Mouse (Mus musculus): ENCODE results near the gene Leo1. TPM values are rescaled to one million over a fixed set of nuclear protein-coding genes. Genes with fewer than 3 reads are reported as not detected.

The Leo1 gene
- polyA plus RNA-seq (2015; fragmentation: Nextera tagmentation; extraction: Ambion mirVana), result 28.1 and 32.0 TPM in 2 replicates

DNA sequence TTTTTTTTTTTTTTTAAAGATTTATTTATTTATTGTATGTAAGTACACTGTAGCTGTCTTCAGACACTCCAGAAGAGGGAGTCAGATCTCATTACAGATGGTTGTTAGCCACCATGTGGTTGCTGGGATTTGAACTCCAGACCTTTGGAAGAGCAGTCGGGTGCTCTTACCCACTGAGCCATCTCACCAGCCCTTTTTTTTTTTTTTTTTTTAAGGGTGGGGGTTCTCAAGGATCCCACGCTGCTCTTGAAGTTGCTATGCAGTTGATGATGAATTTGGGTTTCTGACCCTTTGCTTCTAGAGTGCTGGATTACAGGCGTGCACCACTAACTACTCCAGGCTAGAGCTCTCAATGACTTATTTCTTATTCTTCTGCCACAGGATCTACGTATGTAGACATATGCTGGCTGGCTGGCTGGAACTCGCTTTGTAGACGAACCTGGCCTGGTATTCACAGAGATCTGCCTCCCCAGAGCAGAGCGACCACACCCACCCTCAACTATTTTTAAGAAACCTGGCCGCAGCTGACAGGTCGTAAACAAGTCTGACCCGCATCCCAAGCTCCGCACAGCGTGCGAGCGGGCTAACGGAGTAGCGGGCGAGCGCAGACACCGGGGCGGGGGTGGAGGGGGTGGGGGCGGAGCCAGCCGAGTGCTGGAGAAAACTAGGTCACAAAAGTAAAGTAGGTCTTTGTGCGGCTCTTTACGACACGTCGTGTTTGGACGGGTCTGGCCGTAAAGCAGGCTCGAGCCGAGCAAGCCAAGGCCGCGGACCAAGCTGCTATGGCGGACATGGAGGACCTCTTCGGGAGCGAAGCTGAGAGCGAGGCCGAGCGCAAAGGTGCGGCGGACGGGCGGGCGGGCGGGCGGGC, at the start of gene Leo1:
Gene Leo1, plus strand, starts transcription at position 729 of the 871 bp plus-strand sequence.
- peaks cover 4% of the 10 kb centered on the region; the same call in 1 of the 2 replicates for H3K36me3 ChIP-seq (ENCODE audit: control insufficient read depth, insufficient read depth)
- peak within 1 kb of the TSS; percentile 89 for H3K27ac ChIP-seq (ENCODE audit: low read length)
- WGBS, result 1% methylated on average over 44 of the region's 45 CpGs
- H3K9me3 ChIP-seq (replicated peaks; ENCODE audit: control insufficient read depth, low read length), result no peaks in the 10 kb centered on the region
- peak within 1 kb of the TSS; percentile 75 for H3K4me2 ChIP-seq (ENCODE audit: low read depth, low read length)
- ATAC-seq (replicated peaks; ENCODE audit: extremely low read depth, insufficient read depth, low FRiP score), result peak; percentile 88
- no peaks in the 10 kb centered on the region for H3K27me3 ChIP-seq (ENCODE audit: control insufficient read depth, insufficient read depth, low read length)
- peaks cover 11% of the 10 kb centered on the region for H3K4me1 ChIP-seq (ENCODE audit: control insufficient read depth, insufficient read depth, low read length)
- H3K4me3 ChIP-seq (ENCODE audit: low read length), result peak within 1 kb of the TSS; percentile 81
- peak within 1 kb of the TSS; percentile 87 for H3K9ac ChIP-seq (ENCODE audit: low read length)

DNA sequence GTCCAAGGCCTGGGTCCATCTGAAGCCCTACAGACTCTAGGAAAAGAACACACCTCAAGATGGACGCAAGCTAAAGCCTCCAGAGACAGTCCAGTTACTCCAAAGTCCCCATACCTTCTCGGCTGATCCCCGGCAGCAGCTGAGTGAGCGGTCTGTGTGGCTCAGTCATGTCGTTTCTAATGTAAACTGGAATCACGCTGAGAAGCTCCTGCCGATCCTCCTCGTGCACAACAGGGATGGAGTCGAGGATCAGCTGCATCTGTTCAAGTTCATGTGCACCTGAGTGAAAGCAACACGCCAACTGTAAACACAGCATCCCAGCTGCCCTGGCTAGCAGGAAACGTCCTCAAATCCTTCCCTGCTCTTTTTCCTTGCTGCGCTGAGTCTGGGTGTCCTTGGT, 48.1 kb upstream of the Leo1 start:
- H3K27me3 ChIP-seq (ENCODE audit: control insufficient read depth, insufficient read depth, low read length), result no peaks in the 10 kb centered on the region
- H3K9me3 ChIP-seq (replicated peaks; ENCODE audit: control insufficient read depth, low read length), result no peaks in the 10 kb centered on the region
- no peak overlapping the region for H3K9ac ChIP-seq (ENCODE audit: low read length)
- H3K36me3 ChIP-seq (ENCODE audit: control insufficient read depth, insufficient read depth), result peaks cover 59% of the 10 kb centered on the region
- H3K4me3 ChIP-seq (ENCODE audit: low read length), result no peak overlapping the region
- ATAC-seq (replicated peaks; ENCODE audit: extremely low read depth, insufficient read depth, low FRiP score), result no peak
- H3K4me2 ChIP-seq (ENCODE audit: low read depth, low read length), result no peak overlapping the region
- H3K4me1 ChIP-seq (ENCODE audit: control insufficient read depth, insufficient read depth, low read length), result no peaks in the 10 kb centered on the region
- WGBS, result 81% methylated on average over 12 of the region's 12 CpGs
- no peak overlapping the region for H3K27ac ChIP-seq (ENCODE audit: low read length)

DNA sequence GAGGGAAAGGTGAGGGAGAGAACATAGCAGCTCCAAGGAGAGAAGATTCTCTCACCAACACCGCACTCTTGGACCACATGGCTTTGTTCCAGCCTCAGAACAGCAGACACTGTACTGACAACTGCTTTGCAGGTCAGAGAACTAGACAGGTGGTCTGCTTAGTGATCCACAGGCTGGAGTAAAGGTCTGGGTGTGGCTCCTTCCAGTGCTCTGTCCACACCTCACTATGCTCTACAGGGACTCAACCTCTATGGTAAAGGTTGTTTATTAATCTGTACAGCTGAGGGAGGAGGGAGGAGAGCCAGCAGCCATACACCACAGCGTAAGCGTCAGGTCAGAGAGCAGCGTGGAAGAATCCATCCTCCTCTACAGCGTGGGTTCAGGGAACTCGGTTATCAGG, 45.4 kb upstream of the Leo1 start:
- no peak overlapping the region for H3K4me3 ChIP-seq (ENCODE audit: low read length)
- H3K4me2 ChIP-seq (ENCODE audit: low read depth, low read length), result no peak overlapping the region
- 77% methylated on average over 6 of the region's 6 CpGs for WGBS
- no peak overlapping the region for H3K27ac ChIP-seq (ENCODE audit: low read length)
- H3K36me3 ChIP-seq (ENCODE audit: control insufficient read depth, insufficient read depth), result peaks cover 42% of the 10 kb centered on the region
- ATAC-seq (replicated peaks; ENCODE audit: extremely low read depth, insufficient read depth, low FRiP score), result no peak
- peaks cover 6% of the 10 kb centered on the region for H3K4me1 ChIP-seq (ENCODE audit: control insufficient read depth, insufficient read depth, low read length)
- no peaks in the 10 kb centered on the region for H3K27me3 ChIP-seq (ENCODE audit: control insufficient read depth, insufficient read depth, low read length)
- no peaks in the 10 kb centered on the region for H3K9me3 ChIP-seq (replicated peaks; ENCODE audit: control insufficient read depth, low read length)
- H3K9ac ChIP-seq (ENCODE audit: low read length), result no peak overlapping the region

DNA sequence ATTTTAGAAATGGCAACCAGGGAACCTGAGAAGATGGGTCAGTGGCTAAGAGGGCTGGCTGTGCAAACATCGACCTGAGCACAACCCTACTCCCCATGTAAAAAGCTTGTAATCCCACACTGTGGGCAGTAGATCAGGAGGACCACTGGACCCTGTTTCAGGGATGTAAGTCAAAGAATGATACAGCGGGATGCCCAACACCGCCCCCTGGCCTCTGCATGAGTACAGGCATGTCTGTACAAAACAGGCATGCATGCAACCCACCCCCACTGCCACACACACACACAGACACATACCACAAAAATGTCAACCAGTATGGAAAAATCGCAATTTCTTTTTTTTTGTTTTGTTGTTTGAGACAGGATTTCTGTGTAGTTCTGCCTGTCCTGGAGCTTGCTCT, 42.3 kb upstream of the Leo1 start:
- 93% methylated on average over 4 of the region's 4 CpGs for WGBS
- peaks cover 23% of the 10 kb centered on the region for H3K4me1 ChIP-seq (ENCODE audit: control insufficient read depth, insufficient read depth, low read length)
- no peak overlapping the region for H3K4me2 ChIP-seq (ENCODE audit: low read depth, low read length)
- no peak overlapping the region for H3K27ac ChIP-seq (ENCODE audit: low read length)
- H3K4me3 ChIP-seq (ENCODE audit: low read length), result no peak overlapping the region
- no peak for ATAC-seq (replicated peaks; ENCODE audit: extremely low read depth, insufficient read depth, low FRiP score)
- H3K9ac ChIP-seq (ENCODE audit: low read length), result no peak overlapping the region
- H3K27me3 ChIP-seq (ENCODE audit: control insufficient read depth, insufficient read depth, low read length), result no peaks in the 10 kb centered on the region
- H3K9me3 ChIP-seq (replicated peaks; ENCODE audit: control insufficient read depth, low read length), result no peaks in the 10 kb centered on the region
- H3K36me3 ChIP-seq (ENCODE audit: control insufficient read depth, insufficient read depth), result peaks cover 23% of the 10 kb centered on the region

DNA sequence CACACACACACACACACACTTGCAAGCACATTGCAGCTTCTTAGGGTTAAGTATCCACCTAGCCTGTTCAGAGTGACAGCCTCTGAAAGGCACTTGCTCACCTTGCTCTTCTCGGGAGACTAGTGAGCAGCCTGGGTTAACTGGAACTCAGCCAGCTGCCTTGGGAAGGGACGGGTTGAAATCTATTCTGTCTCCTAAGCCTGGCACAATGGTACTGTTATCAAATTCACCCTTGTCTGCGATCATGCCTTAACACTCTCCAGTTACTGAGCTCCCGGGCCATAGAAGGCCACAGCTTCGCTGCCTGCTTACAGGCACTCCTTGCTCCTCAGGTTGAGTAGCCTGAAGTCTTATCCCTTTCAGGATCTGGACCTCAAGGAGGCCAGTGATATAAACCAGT, 40.7 kb upstream of the Leo1 start:
- 23% methylated on average over 5 of the region's 5 CpGs for WGBS
- 0 out of 2 replicates have a peak overlapping the region, but pooled peaks have one; percentile 6 for H3K4me2 ChIP-seq (ENCODE audit: low read depth, low read length)
- peaks cover 17% of the 10 kb centered on the region for H3K36me3 ChIP-seq (ENCODE audit: control insufficient read depth, insufficient read depth)
- H3K9me3 ChIP-seq (replicated peaks; ENCODE audit: control insufficient read depth, low read length), result no peaks in the 10 kb centered on the region
- H3K4me3 ChIP-seq (ENCODE audit: low read length), result no peak overlapping the region
- H3K27ac ChIP-seq (ENCODE audit: low read length), result peak overlapping the region; percentile 47
- no peaks in the 10 kb centered on the region for H3K27me3 ChIP-seq (ENCODE audit: control insufficient read depth, insufficient read depth, low read length)
- peak; percentile 58; the same call in 1 of the 2 replicates for ATAC-seq (replicated peaks; ENCODE audit: extremely low read depth, insufficient read depth, low FRiP score)
- peaks cover 32% of the 10 kb centered on the region for H3K4me1 ChIP-seq (ENCODE audit: control insufficient read depth, insufficient read depth, low read length)
- H3K9ac ChIP-seq (ENCODE audit: low read length), result no peak overlapping the region

DNA sequence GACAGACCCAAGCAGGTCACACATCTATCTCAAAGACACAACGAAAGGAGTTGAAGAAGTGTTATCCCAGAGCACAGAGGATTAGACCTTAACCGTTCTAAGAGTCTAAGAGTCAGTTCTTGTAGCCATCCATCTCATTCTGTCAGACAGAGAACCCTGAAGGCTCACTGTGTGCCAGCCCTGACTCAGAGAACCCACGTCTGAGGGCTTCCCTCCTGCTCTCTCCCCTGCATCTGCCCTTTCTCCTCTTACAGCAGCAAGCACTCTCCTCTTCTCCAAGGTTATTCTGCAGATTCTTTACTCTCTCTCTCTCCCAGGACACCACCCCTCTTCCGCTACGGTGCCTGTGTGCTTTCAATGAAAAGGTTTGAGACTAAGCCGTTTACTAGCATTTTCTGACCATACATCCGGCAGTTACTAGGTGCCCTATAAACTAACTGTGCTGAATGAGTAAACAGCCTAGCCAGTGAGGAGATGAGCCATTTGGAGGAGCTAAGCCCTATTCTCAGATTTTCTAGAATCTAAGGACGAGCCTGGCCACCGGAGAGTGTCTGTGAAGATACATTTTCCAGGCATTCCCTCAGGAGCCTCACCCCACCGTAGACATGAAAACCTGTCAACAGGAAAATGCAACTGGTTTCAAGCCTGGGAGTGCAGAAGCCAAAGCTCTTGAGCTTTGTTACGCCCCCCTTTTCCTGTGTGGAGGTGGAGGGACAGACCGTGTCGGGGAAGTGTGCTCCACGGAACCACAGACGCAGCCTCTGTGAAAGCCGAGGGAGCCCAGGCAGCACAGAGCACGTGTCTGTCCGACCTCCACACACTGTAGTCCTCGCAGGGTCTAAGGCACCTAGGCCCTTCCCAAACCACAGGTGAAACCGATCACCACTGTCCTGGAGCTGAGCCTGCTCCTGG, 39.5 kb upstream of the Leo1 start:
- peaks cover 10% of the 10 kb centered on the region; the same call in 1 of the 2 replicates for H3K36me3 ChIP-seq (ENCODE audit: control insufficient read depth, insufficient read depth)
- no peak; the same call in 1 of the 2 replicates for ATAC-seq (replicated peaks; ENCODE audit: extremely low read depth, insufficient read depth, low FRiP score)
- no peak overlapping the region for H3K4me3 ChIP-seq (ENCODE audit: low read length)
- peaks cover 42% of the 10 kb centered on the region for H3K4me1 ChIP-seq (ENCODE audit: control insufficient read depth, insufficient read depth, low read length)
- peak overlapping the region; percentile 36 for H3K4me2 ChIP-seq (ENCODE audit: low read depth, low read length)
- H3K9me3 ChIP-seq (replicated peaks; ENCODE audit: control insufficient read depth, low read length), result no peaks in the 10 kb centered on the region
- H3K27ac ChIP-seq (ENCODE audit: low read length), result peak overlapping the region; percentile 25
- WGBS, result 34% methylated on average over 20 of the region's 20 CpGs
- H3K27me3 ChIP-seq (ENCODE audit: control insufficient read depth, insufficient read depth, low read length), result no peaks in the 10 kb centered on the region
- H3K9ac ChIP-seq (ENCODE audit: low read length), result peak overlapping the region; percentile 51

DNA sequence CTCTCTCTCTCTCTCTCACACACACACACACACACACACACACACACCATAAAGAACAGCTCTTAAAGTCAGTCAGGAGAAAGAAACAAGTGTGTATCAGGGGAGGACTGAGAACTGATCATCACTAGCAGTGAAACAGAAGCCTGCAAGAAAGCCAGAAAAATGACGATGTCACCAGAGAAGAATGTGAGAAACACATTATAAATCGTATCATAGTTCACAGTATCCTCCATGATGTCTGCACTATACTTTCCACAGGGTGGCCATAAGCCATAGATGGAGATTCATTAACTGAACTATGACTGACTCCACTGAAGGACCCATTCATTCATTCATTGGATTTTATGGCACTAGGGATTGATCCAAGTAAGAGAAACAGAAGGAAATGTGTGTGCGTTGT, 37.8 kb upstream of the Leo1 start:
- no peak for ATAC-seq (replicated peaks; ENCODE audit: extremely low read depth, insufficient read depth, low FRiP score)
- Histone ChIP-seq H3K36me3 (ENCODE audit: control insufficient read depth, insufficient read depth) (no peaks in the 10 kb centered on the region), H3K4me2 (ENCODE audit: low read depth, low read length) (no peak overlapping the region), H3K9ac (ENCODE audit: low read length) (no peak overlapping the region), H3K27ac (ENCODE audit: low read length) (no peak overlapping the region), H3K27me3 (ENCODE audit: control insufficient read depth, insufficient read depth, low read length) (no peaks in the 10 kb centered on the region), H3K4me3 (ENCODE audit: low read length) (no peak overlapping the region), H3K9me3 (replicated peaks; ENCODE audit: control insufficient read depth, low read length) (no peaks in the 10 kb centered on the region), H3K4me1 (ENCODE audit: control insufficient read depth, insufficient read depth, low read length) (peaks cover 49% of the 10 kb centered on the region)
- 55% methylated on average over 3 of the region's 3 CpGs for WGBS

DNA sequence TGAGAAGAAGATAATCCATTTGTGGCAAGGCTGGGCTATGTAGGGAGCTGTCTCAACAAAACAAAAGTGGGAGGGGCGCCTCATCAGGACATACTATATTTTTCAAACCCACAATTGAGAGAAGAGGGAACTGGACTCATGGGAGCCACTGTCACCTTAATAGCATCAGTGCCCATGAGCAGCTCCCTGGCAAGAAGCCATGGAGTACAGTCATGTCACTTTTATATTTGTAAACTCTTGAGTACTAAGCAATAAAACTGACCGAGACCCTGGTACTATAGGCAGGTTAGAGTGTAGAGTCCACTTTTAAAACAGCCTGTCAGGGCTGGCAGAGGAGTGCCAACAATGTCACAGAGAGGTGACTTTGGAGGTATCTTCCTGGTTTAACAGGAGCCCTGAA, 35.2 kb upstream of the Leo1 start:
- H3K27me3 ChIP-seq (ENCODE audit: control insufficient read depth, insufficient read depth, low read length), result no peaks in the 10 kb centered on the region

More for the DNA sequence above, 35.2 kb upstream of the Leo1 start:
- WGBS, result 58% methylated on average over 2 of the region's 2 CpGs
- no peaks in the 10 kb centered on the region for H3K36me3 ChIP-seq (ENCODE audit: control insufficient read depth, insufficient read depth)
- peaks cover 46% of the 10 kb centered on the region for H3K4me1 ChIP-seq (ENCODE audit: control insufficient read depth, insufficient read depth, low read length)
- H3K4me3 ChIP-seq (ENCODE audit: low read length), result no peak overlapping the region
- ATAC-seq (replicated peaks; ENCODE audit: extremely low read depth, insufficient read depth, low FRiP score), result no peak
- no peak overlapping the region for H3K27ac ChIP-seq (ENCODE audit: low read length)
- no peak overlapping the region for H3K4me2 ChIP-seq (ENCODE audit: low read depth, low read length)
- H3K9me3 ChIP-seq (replicated peaks; ENCODE audit: control insufficient read depth, low read length), result no peaks in the 10 kb centered on the region
- H3K9ac ChIP-seq (ENCODE audit: low read length), result no peak overlapping the region

Data from heart, embryonic 16.5 days (tissue).